Mouse (Mus musculus): Measurements from ENCODE around the gene Hoxb9. TPM values are rescaled to one million over a fixed set of nuclear protein-coding genes. Genes with fewer than 3 reads are reported as not detected.
A peak's percentile ranks its signal among the peaks of the same experiment; 100 is the strongest.

Gene Hoxb9
- polyA plus RNA-seq, 2 experiments, result 0.01 TPM; not detected in 1

- no peaks in the 10 kb centered on the region for H3K4me1 ChIP-seq (replicated peaks; ENCODE audit: control insufficient read depth in 2 of 2, insufficient read depth in 2 of 2, low read length in 1 of 2)
- H3K36me3 ChIP-seq (replicated peaks; ENCODE audit: control insufficient read depth, insufficient read depth, low read depth), result no peaks in the 10 kb centered on the region
- ATAC-seq (ENCODE audit: insufficient read depth), result no peak
- H3K4me3 ChIP-seq (ENCODE audit: insufficient read depth in 1 of 2, low read depth in 2 of 2, low read length in 2 of 2), result no peak overlapping the region
- no peaks in the 10 kb centered on the region for H3K9me3 ChIP-seq (ENCODE audit: control insufficient read depth, low read length)
- WGBS (ENCODE audit: insufficient replicate concordance), result 25% methylated on average over 2 of the region's 2 CpGs
- no peak overlapping the region for H3K9ac ChIP-seq (replicated peaks)
- no peak overlapping the region for H3K27ac ChIP-seq
- peaks cover 100% of the 10 kb centered on the region for H3K27me3 ChIP-seq (ENCODE audit: control insufficient read depth, insufficient read depth, low read length)
- TF ChIP-seq CTCF (IDR thresholded peaks at IDR 0.05; ENCODE audit: low read depth) (no peak), EP300 (IDR thresholded peaks at IDR 0.05; ENCODE audit: low read depth) (no peak)
- no peak for DNase-seq (ENCODE audit: low read depth in 3 of 3, low spot score in 3 of 3)
- H3K4me2 ChIP-seq (ENCODE audit: low read depth), result no peak overlapping the region
Observed at GRCm38 (mm10) chr11:96296997-96297396, 25.7 kb downstream of the Hoxb9 start.

DNA sequence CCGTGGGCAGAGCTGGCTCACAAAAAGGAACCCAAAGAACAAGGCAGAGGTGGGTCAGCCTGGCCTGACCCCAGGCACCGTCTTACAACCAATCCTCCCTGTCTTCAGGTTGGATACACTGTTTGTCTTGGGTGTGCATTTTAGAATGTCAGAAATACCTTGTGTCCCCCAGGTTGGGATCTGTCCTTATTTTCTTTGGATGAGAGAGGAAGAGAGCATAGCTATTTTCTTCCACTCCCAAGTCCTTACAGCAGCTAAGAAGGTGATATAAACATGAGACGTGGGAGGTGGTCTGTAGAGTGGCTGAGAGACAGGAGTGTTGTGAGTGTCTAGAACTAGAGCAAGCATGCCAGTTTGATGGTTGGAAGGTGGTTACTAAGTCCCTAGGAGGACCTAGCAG is 26.2 kb downstream of the Hoxb9 start:
- Histone ChIP-seq H3K27me3 (ENCODE audit: control insufficient read depth, insufficient read depth, low read length) (peaks cover 100% of the 10 kb centered on the region), H3K4me3 (ENCODE audit: insufficient read depth in 1 of 2, low read depth in 2 of 2, low read length in 2 of 2) (no peak overlapping the region), H3K27ac (no peak overlapping the region), H3K9me3 (ENCODE audit: control insufficient read depth, low read length) (no peaks in the 10 kb centered on the region), H3K36me3 (replicated peaks; ENCODE audit: control insufficient read depth, insufficient read depth, low read depth) (no peaks in the 10 kb centered on the region), H3K9ac (replicated peaks) (no peak overlapping the region), H3K4me2 (ENCODE audit: low read depth) (no peak overlapping the region), H3K4me1 (replicated peaks; ENCODE audit: control insufficient read depth in 2 of 2, insufficient read depth in 2 of 2, low read length in 1 of 2) (no peaks in the 10 kb centered on the region)
- DNase-seq (ENCODE audit: low read depth in 3 of 3, low spot score in 3 of 3) (no peak), ATAC-seq (ENCODE audit: insufficient read depth) (no peak)
- TF ChIP-seq CTCF (IDR thresholded peaks at IDR 0.05; ENCODE audit: low read depth) (no peak), EP300 (IDR thresholded peaks at IDR 0.05; ENCODE audit: low read depth) (no peak)
- 20% methylated on average over 3 of the region's 3 CpGs for WGBS (ENCODE audit: insufficient replicate concordance)

DNA sequence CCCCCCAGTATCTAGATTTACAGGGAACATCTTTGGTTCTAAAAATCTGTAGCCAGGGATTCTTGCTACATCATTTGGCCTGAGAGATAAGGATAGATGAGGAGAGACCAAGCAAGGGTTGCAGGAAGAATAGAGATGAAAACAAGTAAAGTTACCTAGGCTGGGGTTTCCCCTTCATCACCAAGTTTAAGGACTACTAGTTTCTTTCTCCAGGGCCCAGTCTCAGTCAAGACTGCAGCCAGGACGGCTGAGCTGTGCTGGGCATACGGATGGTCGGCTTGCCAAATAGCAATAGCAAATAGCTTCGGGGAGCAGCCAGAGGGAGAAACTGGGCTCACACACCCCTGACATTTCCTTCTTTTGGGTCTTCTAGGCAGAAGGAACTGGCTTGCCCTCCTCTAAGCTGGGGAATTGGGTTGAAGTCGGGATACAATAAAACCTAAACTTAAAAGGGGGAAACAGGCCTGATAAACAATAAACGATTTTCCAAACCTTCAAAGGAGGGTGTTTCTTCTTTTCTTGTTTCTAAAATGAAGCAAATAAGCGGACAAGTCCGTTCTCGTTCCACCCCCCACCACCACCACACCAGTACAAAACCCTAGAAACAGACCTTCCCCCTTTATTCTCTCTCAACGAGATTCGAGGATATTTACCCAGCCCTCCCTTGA is 26.8 kb downstream of the Hoxb9 start:
- Histone ChIP-seq H3K4me2 (ENCODE audit: low read depth) (no peak overlapping the region), H3K27ac (no peak overlapping the region)
- TF ChIP-seq CTCF (IDR thresholded peaks at IDR 0.05; ENCODE audit: low read depth), result no peak
- no peak for TF ChIP-seq EP300 (IDR thresholded peaks at IDR 0.05; ENCODE audit: low read depth)

GRCm38 (mm10) chr11:96298895-96299667 is 27.8 kb downstream of the Hoxb9 start:
- Histone ChIP-seq H3K9ac (replicated peaks) (no peak overlapping the region), H3K4me1 (replicated peaks; ENCODE audit: control insufficient read depth in 2 of 2, insufficient read depth in 2 of 2, low read length in 1 of 2) (no peaks in the 10 kb centered on the region), H3K9me3 (ENCODE audit: control insufficient read depth, low read length) (no peaks in the 10 kb centered on the region), H3K36me3 (replicated peaks; ENCODE audit: control insufficient read depth, insufficient read depth, low read depth) (no peaks in the 10 kb centered on the region), H3K4me3 (ENCODE audit: insufficient read depth in 1 of 2, low read depth in 2 of 2, low read length in 2 of 2) (0 out of 4 replicates have a peak overlapping the region, but pooled peaks of 1 of the 2 experiments have one; percentile 1), H3K4me2 (ENCODE audit: low read depth) (no peak overlapping the region), H3K27me3 (ENCODE audit: control insufficient read depth, insufficient read depth, low read length) (peaks cover 100% of the 10 kb centered on the region), H3K27ac (no peak overlapping the region)
- TF ChIP-seq EP300 (IDR thresholded peaks at IDR 0.05; ENCODE audit: low read depth) (no peak), CTCF (IDR thresholded peaks at IDR 0.05; ENCODE audit: low read depth) (no peak)
- WGBS (ENCODE audit: insufficient replicate concordance), result under 1% methylated on average over 66 of the region's 66 CpGs
- DNase-seq (ENCODE audit: low read depth in 3 of 3, low spot score in 3 of 3) (no peak), ATAC-seq (ENCODE audit: insufficient read depth) (no peak)

More for the DNA sequence above, 26.8 kb downstream of the Hoxb9 start:
- no peaks in the 10 kb centered on the region for H3K9me3 ChIP-seq (ENCODE audit: control insufficient read depth, low read length)
- H3K4me1 ChIP-seq (replicated peaks; ENCODE audit: control insufficient read depth in 2 of 2, insufficient read depth in 2 of 2, low read length in 1 of 2), result no peaks in the 10 kb centered on the region
- DNase-seq (ENCODE audit: low read depth in 3 of 3, low spot score in 3 of 3) (no peak), ATAC-seq (ENCODE audit: insufficient read depth) (no peak)
- H3K36me3 ChIP-seq (replicated peaks; ENCODE audit: control insufficient read depth, insufficient read depth, low read depth), result no peaks in the 10 kb centered on the region
- peaks cover 100% of the 10 kb centered on the region for H3K27me3 ChIP-seq (ENCODE audit: control insufficient read depth, insufficient read depth, low read length)
- WGBS (ENCODE audit: insufficient replicate concordance), result 14% methylated on average over 11 of the region's 11 CpGs
- no peak overlapping the region for H3K4me3 ChIP-seq (ENCODE audit: insufficient read depth in 1 of 2, low read depth in 2 of 2, low read length in 2 of 2)
- no peak overlapping the region for H3K9ac ChIP-seq (replicated peaks)

GRCm38 (mm10) chr11:96299781-96300180 is 28.5 kb downstream of the Hoxb9 start:
- no peak overlapping the region for H3K4me3 ChIP-seq (ENCODE audit: insufficient read depth in 1 of 2, low read depth in 2 of 2, low read length in 2 of 2)
- no peaks in the 10 kb centered on the region for H3K9me3 ChIP-seq (ENCODE audit: control insufficient read depth, low read length)
- H3K27me3 ChIP-seq (ENCODE audit: control insufficient read depth, insufficient read depth, low read length), result peaks cover 100% of the 10 kb centered on the region
- no peak overlapping the region for H3K4me2 ChIP-seq (ENCODE audit: low read depth)
- H3K9ac ChIP-seq (replicated peaks), result no peak overlapping the region
- DNase-seq (ENCODE audit: low read depth in 3 of 3, low spot score in 3 of 3) (no peak), ATAC-seq (ENCODE audit: insufficient read depth) (no peak)
- H3K27ac ChIP-seq, result no peak overlapping the region
- no peak for TF ChIP-seq EP300 (IDR thresholded peaks at IDR 0.05; ENCODE audit: low read depth)
- no peak for TF ChIP-seq CTCF (IDR thresholded peaks at IDR 0.05; ENCODE audit: low read depth)
- WGBS (ENCODE audit: insufficient replicate concordance), result 2% methylated on average over 9 of the region's 9 CpGs
- H3K36me3 ChIP-seq (replicated peaks; ENCODE audit: control insufficient read depth, insufficient read depth, low read depth), result no peaks in the 10 kb centered on the region
- H3K4me1 ChIP-seq (replicated peaks; ENCODE audit: control insufficient read depth in 2 of 2, insufficient read depth in 2 of 2, low read length in 1 of 2), result no peaks in the 10 kb centered on the region

Data from liver, embryonic 14.5 days (tissue).